9 mouse cellular contexts compared by ENCODE assay signal in the genomic region with DNA sequence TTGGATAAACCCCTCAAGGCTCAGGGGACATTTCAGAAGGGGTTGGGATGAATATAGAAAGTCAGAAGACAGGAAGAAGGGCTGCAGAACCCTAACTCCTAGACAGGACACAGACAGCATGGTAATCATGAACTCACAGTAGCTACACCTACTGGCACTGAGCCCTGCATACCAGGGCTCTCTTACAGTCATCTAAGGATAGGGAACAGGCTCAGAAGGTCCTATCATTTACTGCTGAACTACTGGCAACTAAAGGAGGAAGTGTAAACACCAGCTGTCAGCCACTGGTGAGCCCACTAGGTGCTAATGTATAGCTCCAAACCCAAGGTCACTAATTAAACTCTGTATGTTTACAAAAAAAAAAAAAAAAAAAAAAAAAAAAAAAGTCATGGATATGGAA. TPM values are rescaled to one million over a fixed set of nuclear protein-coding genes. Genes with fewer than 3 reads are reported as not detected.
DNase-seq lines count a peak whose midpoint lies in the region; ATAC-seq and TF ChIP-seq lines count a peak whose summit lies in the region.
"Had no signal": no experiment of that assay in that cellular context is flagged by ENCODE, and none has a peak within 500 bp of the region (broad histone marks: within the 10 kb centered on the region; RNA-seq: fewer than 3 reads in every experiment).

No protein-coding gene starts in this region.

- H3K27me3 ChIP-seq in MEL (ENCODE audit: control insufficient read depth in 1 of 2, insufficient read depth in 2 of 2, low read length in 2 of 2), result no peaks in the 10 kb centered on the region
- H3K27me3 ChIP-seq in intestine, postnatal 0 days (replicated peaks; ENCODE audit: control insufficient read depth, insufficient read depth, low read length), result no peaks in the 10 kb centered on the region

- TF ChIP-seq POLR2A in MEL (IDR thresholded peaks at IDR 0.05; ENCODE audit: control insufficient read depth in 1 of 2, insufficient read depth in 1 of 2, low read depth in 1 of 2, low read length in 2 of 2, poor library complexity in 1 of 2), result no peak
- TF ChIP-seq POLR2A in embryonic fibroblast, embryonic 13.5 days (IDR thresholded peaks at IDR 0.05; ENCODE audit: low read depth, low read length), result no peak

- H3K36me3 ChIP-seq in MEL (ENCODE audit: control insufficient read depth in 1 of 2, insufficient read depth in 2 of 2, low read length in 2 of 2), result peaks cover 2 to 15% of the 10 kb centered on the region in 2 experiments
- H3K36me3 ChIP-seq in intestine, postnatal 0 days (ENCODE audit: control insufficient read depth, insufficient read depth), result peaks cover 15% of the 10 kb centered on the region

- no peak for TF ChIP-seq RAD21 in MEL (IDR thresholded peaks at IDR 0.05; ENCODE audit: low read depth, low read length)

- peaks cover 8 to 10% of the 10 kb centered on the region in 2 experiments; a peak in 3 of 4 replicates for H3K4me1 ChIP-seq in MEL (ENCODE audit: control insufficient read depth in 1 of 2, insufficient read depth in 2 of 2, low read length in 2 of 2)
- H3K4me1 ChIP-seq in embryonic fibroblast, embryonic 13.5 days (ENCODE audit: control insufficient read depth, insufficient read depth, low read length), result 0 out of 2 replicates have a peak, but pooled peaks cover 3% of the 10 kb centered on the region
- H3K4me1 ChIP-seq in intestine, postnatal 0 days (replicated peaks; ENCODE audit: control insufficient read depth, insufficient read depth, low read length), result 0 out of 2 replicates have a peak, but pooled peaks cover 6% of the 10 kb centered on the region

- DNase-seq in MEL (ENCODE audit: low read depth, low spot score), result peak; percentile 88
- DNase-seq in lung, postnatal 10 days, result peak; percentile 22
- no peak for DNase-seq in right cerebral cortex, postnatal 10 days (ENCODE audit: low spot score in 2 of 2)
- no peak for DNase-seq in frontal cortex, postnatal 25 days (ENCODE audit: low spot score in 2 of 2)
- DNase-seq in right cerebral cortex, adult 2 months (ENCODE audit: low spot score in 2 of 2), result no peak
- DNase-seq: thymus, postnatal 4 days had no signal

- no peaks in the 10 kb centered on the region for H3K79me2 ChIP-seq in MEL (ENCODE audit: control insufficient read depth, insufficient read depth, low read length, poor library complexity)

- H3K27ac ChIP-seq in MEL (ENCODE audit: control insufficient read depth, low read depth, low read length), result peak overlapping the region; percentile 76
- H3K27ac ChIP-seq in embryonic fibroblast, embryonic 13.5 days (ENCODE audit: insufficient read depth, low read length), result peak overlapping the region; percentile 55
- H3K27ac ChIP-seq in intestine, postnatal 0 days (ENCODE audit: low read depth, low read length), result peak overlapping the region; percentile 61
- H3K27ac ChIP-seq: heart, adult 2 months had no signal

- peak; percentile 49 to 58; a peak in 3 of 4 replicates for TF ChIP-seq EP300 in MEL (IDR thresholded peaks at IDR 0.05; ENCODE audit: low read depth in 1 of 2, low read length in 2 of 2)

- H3K9ac ChIP-seq in MEL (ENCODE audit: control insufficient read depth, low read depth, low read length, poor library complexity, severe bottlenecking), result peak overlapping the region; percentile 28; the same call in 1 of the 2 replicates
- no peak overlapping the region for H3K9ac ChIP-seq in intestine, postnatal 0 days (ENCODE audit: low read depth, low read length)

- H3K4me3 ChIP-seq in MEL (ENCODE audit: control insufficient read depth in 1 of 2, insufficient read depth in 1 of 2, low read depth in 2 of 2, low read length in 2 of 2), result no peak overlapping the region
- H3K4me3 ChIP-seq in embryonic fibroblast, embryonic 13.5 days (ENCODE audit: insufficient read depth, low read length), result no peak overlapping the region
- H3K4me3 ChIP-seq in intestine, postnatal 0 days (ENCODE audit: low read depth, low read length), result no peak overlapping the region
- H3K4me3 ChIP-seq: heart, adult 2 months had no signal

- no peak for TF ChIP-seq CTCF in MEL (IDR thresholded peaks at IDR 0.05 in 2 of 3, conservative IDR thresholded peaks at IDR 0.05 in 1 of 3; ENCODE audit: control insufficient read depth in 1 of 3, insufficient read depth in 1 of 3, low read depth in 2 of 3, low read length in 3 of 3, poor library complexity in 1 of 3, severe bottlenecking in 1 of 3)
- TF ChIP-seq CTCF in embryonic fibroblast, embryonic 13.5 days (IDR thresholded peaks at IDR 0.05; ENCODE audit: borderline replicate concordance, insufficient read depth, low read length), result no peak
- TF ChIP-seq CTCF in intestine, postnatal 0 days (IDR thresholded peaks at IDR 0.05; ENCODE audit: low read depth), result 0 out of 2 replicates have a peak, but pooled peaks have one; percentile 1

- H3K4me2 ChIP-seq in intestine, postnatal 0 days (replicated peaks; ENCODE audit: low read depth), result peak overlapping the region; percentile 38

- ATAC-seq in intestine, postnatal 0 days, result peak; percentile 76

- H3K9me3 ChIP-seq in MEL (replicated peaks; ENCODE audit: insufficient read depth, low read length), result no peaks in the 10 kb centered on the region
- H3K9me3 ChIP-seq in intestine, postnatal 0 days (ENCODE audit: control insufficient read depth), result no peaks in the 10 kb centered on the region

TF ChIP-seq in MEL, 35 proteins besides CTCF, POLR2A, EP300 and RAD21:
- peak; percentile 55; the same call in 1 of the 2 replicates for TF ChIP-seq MAX (IDR thresholded peaks at IDR 0.05; ENCODE audit: low read length)
- peak; percentile 76 for TF ChIP-seq ETS1 (IDR thresholded peaks at IDR 0.05; ENCODE audit: low read depth, low read length)
- TF ChIP-seq SIN3A (IDR thresholded peaks at IDR 0.05; ENCODE audit: low read length), result peak; percentile 79
- TF ChIP-seq MEF2A (IDR thresholded peaks at IDR 0.05; ENCODE audit: extremely low read depth, insufficient replicate concordance, low read depth, low read length, poor library complexity, severe bottlenecking), result no peak
- TF ChIP-seq CHD1 (IDR thresholded peaks at IDR 0.05; ENCODE audit: low read depth, low read length), result no peak
- no peak for TF ChIP-seq GABPA (IDR thresholded peaks at IDR 0.05; ENCODE audit: low read depth, low read length)
- no peak for TF ChIP-seq BHLHE40 (IDR thresholded peaks at IDR 0.05; ENCODE audit: borderline replicate concordance, low read depth, low read length)
- TF ChIP-seq ZNF384 (IDR thresholded peaks at IDR 0.05; ENCODE audit: low read depth, low read length), result no peak; the same call in 1 of the 2 replicates
- TF ChIP-seq NRF1 (IDR thresholded peaks at IDR 0.05; ENCODE audit: insufficient read depth, low read depth, low read length, poor library complexity, severe bottlenecking), result no peak
- no peak for TF ChIP-seq E2F4 (IDR thresholded peaks at IDR 0.05; ENCODE audit: borderline replicate concordance, low read depth, low read length)
- TF ChIP-seq HCFC1 (IDR thresholded peaks at IDR 0.05; ENCODE audit: low read depth, low read length), result no peak
- no peak for TF ChIP-seq POLR2AphosphoS2 (IDR thresholded peaks at IDR 0.05; ENCODE audit: low read length)
- peak; percentile 43; the same call in 1 of the 2 replicates for TF ChIP-seq RCOR1 (IDR thresholded peaks at IDR 0.05; ENCODE audit: low read depth, low read length)
- TF ChIP-seq CHD2 (IDR thresholded peaks at IDR 0.05; ENCODE audit: low read length), result no peak
- no peak for TF ChIP-seq KAT2A (conservative IDR thresholded peaks at IDR 0.05; ENCODE audit: low read depth, low read length)
- TF ChIP-seq USF2 (IDR thresholded peaks at IDR 0.05; ENCODE audit: borderline replicate concordance in 1 of 2, insufficient read depth in 1 of 2, low read depth in 1 of 2, low read length in 2 of 2), result no peak
- peak; percentile 49; the same call in 1 of the 2 replicates for TF ChIP-seq ELF1 (IDR thresholded peaks at IDR 0.05; ENCODE audit: low read depth, low read length)
- peak; percentile 83 for TF ChIP-seq ZKSCAN1 (IDR thresholded peaks at IDR 0.05; ENCODE audit: low read depth, low read length)
- TF ChIP-seq UBTF (IDR thresholded peaks at IDR 0.05; ENCODE audit: borderline replicate concordance, insufficient read depth, low read depth, low read length), result no peak
- peak; percentile 77; the same call in 1 of the 2 replicates for TF ChIP-seq MXI1 (IDR thresholded peaks at IDR 0.05; ENCODE audit: low read depth, low read length)
- no peak for TF ChIP-seq SMC3 (IDR thresholded peaks at IDR 0.05; ENCODE audit: low read depth, low read length)
- TF ChIP-seq MYC (IDR thresholded peaks at IDR 0.05; ENCODE audit: low read depth, low read length), result no peak
- TF ChIP-seq ZC3H11A (IDR thresholded peaks at IDR 0.05; ENCODE audit: low read depth, low read length), result no peak
TF ChIP-seq in MEL: peak in this region for 7.

RNA-seq across cellular contexts. Expression of gene Parn, which starts 56.6 kb away (rescaled TPM):
- total RNA-seq in MEL (2012; rRNA removed), result 25.2 and 26.7 TPM in 2 replicates
- 100 to 1,000 TPM in 1 of 2 experiments, 10 to 100 TPM in 1; 38.2 to 160 TPM for polyA plus RNA-seq in MEL (2012; ENCODE audit: insufficient read depth in 1 of 2, insufficient read length in 2 of 2, low read depth in 1 of 2, low replicate concordance in 2 of 2, missing spikeins in 1 of 2)
- polyA plus RNA-seq in embryonic fibroblast, embryonic 13.5 days (2011; ENCODE audit: insufficient read length, low read depth, missing spikeins), result 33.4 and 38.1 TPM in 2 replicates
- 15.4 and 17.4 TPM in 2 replicates for polyA plus RNA-seq in intestine, postnatal 0 days (2015; fragmentation: Nextera tagmentation; extraction: Ambion mirVana)

Comparison
In these comparisons a context has a peak if more than half of its experiments do, and no peak if none do; other contexts are left out.
1. DNase-seq: peak in MEL (single experiment) and lung, postnatal 10 days (single experiment); none in right cerebral cortex, postnatal 10 days (0 of 2), frontal cortex, postnatal 25 days (0 of 2) and right cerebral cortex, adult 2 months (0 of 2).
2. Peak in every context shown above with its lines, with median percentiles within 50 percentile points of each other: H3K27ac ChIP-seq.